Mouse (Mus musculus) C3H10T1/2 (cell line): ENCODE data around the gene Rbmx2. TPM values are rescaled to one million over a fixed set of nuclear protein-coding genes. Genes with fewer than 3 reads are reported as not detected.

Experiments
- polyA plus RNA-seq, 2 experiments: library from polyadenylated mRNA; unstranded; fragments of >200 nt; fragmentation: generic; extraction: Trizol; gene quantifications; one replicate each; pipeline ENCODE4 v1.2.1; 2012; ENCODE audit warnings: missing spikeins in 2 of 2

Rbmx2 gene
- polyA plus RNA-seq, result 1 to 10 TPM; 3.4 to 5.1 TPM

DNA sequence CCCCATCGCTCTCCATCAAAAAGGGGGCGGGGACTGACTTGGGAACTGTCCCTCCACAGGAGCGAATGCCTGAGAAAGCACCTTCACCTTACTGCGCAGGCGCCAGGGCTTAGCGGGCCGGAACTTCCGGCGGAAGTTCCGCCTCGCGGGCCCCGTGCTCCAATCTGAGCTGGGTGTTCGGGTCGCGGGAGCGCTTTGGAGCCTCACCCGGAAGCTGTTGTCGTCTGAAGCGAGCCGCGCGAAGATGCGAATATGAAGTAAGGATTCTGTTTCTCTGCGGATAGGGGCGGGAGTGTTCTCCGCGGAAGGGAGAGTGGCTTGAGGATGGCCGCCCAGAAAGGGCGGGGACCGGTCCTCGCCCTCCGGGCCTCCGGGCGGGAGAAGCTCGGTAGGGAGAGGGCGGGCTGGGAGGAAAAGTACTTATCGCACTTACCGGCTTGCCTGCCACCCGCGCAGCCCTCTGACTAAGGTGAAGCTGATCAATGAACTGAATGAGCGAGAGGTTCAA, at the start of gene Rbmx2:
Gene Rbmx2, plus strand, starts transcription at position 141 of the 508 bp plus-strand sequence.

DNA sequence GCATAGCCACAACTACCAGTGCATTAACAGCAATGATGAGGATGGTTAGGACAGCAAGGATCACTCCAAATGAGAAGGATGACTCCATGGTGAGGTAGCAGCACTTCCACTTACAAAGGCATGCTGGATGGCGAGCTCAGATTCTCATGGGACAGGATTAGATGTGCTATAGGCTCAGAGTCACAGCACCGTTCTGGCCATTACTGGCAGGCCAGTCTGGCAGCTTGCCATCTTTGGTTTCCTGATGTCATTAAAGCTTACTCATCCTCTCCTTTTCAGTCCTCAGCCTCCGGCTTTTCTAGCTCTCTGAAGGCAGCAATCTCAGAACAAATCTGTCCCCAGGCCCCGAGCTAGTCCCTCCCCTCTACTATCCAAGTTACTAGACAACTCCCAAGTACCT, 20.6 kb upstream of the Rbmx2 start, which contains the start of gene Gpr119:
Gene Gpr119, minus strand, starts transcription at position 308 of the 400 bp plus-strand sequence.

Other genes with a start within 250 kb of the Rbmx2 start
- 10 to 100 TPM in 1 of 2 experiments, 1 to 10 TPM in 1; 2.7 to 12.7 TPM for gene Elf4, start 231.9 kb upstream of the Rbmx2 start, polyA plus RNA-seq
- gene Aifm1, start 181.4 kb upstream of the Rbmx2 start, polyA plus RNA-seq, result 10 to 100 TPM; 12.3 to 37.2 TPM
- gene Rab33a, start 175.7 kb upstream of the Rbmx2 start, polyA plus RNA-seq, result under 1 TPM in 1 of 2 experiments, not detected in 1; 0.27 TPM
- gene Zfp280c, start 100.5 kb upstream of the Rbmx2 start, polyA plus RNA-seq, result 1 to 10 TPM in 1 of 2 experiments, under 1 TPM in 1; 0.18 to 1.2 TPM
- 1 to 10 TPM; 2.3 to 8.7 TPM for gene Slc25a14, start 71.6 kb upstream of the Rbmx2 start, polyA plus RNA-seq
- not detected for gene Gpr119, start 20.5 kb upstream of the Rbmx2 start, polyA plus RNA-seq
- not detected for gene Gm595, start 182.7 kb downstream of the Rbmx2 start, polyA plus RNA-seq